In genomic region chr1:135593560-135594278, GRCm38 (mm10) we compare ENCODE assay signal across 12 mouse cellular contexts. TPM values are rescaled to one million over a fixed set of nuclear protein-coding genes. Genes with fewer than 3 reads are reported as not detected.
DNase-seq lines count a peak whose midpoint lies in the region; ATAC-seq lines count a peak whose summit lies in the region.
"Had no signal": no experiment of that assay in that cellular context is flagged by ENCODE, and none has a peak within 500 bp of the region (broad histone marks: within the 10 kb centered on the region; RNA-seq: fewer than 3 reads in every experiment).

No protein-coding gene starts in this region.

- peaks cover 3% of the 10 kb centered on the region for H3K4me1 ChIP-seq in hindbrain, embryonic 14.5 days (replicated peaks; ENCODE audit: control insufficient read depth, insufficient read depth, low read length)

- H3K9ac ChIP-seq in hindbrain, embryonic 14.5 days: no peak overlapping the region

- no peaks in the 10 kb centered on the region for H3K36me3 ChIP-seq in hindbrain, embryonic 14.5 days (replicated peaks; ENCODE audit: control insufficient read depth, insufficient read depth)

- H3K4me3 ChIP-seq in hindbrain, embryonic 14.5 days (replicated peaks; ENCODE audit: low read length): no peak overlapping the region

- WGBS in hindbrain, embryonic 14.5 days: 69% methylated on average over 6 of the region's 6 CpGs

- no peaks in the 10 kb centered on the region for H3K9me3 ChIP-seq in hindbrain, embryonic 14.5 days (ENCODE audit: control insufficient read depth, low read length)

- H3K4me2 ChIP-seq in hindbrain, embryonic 14.5 days (replicated peaks): no peak overlapping the region

- peak; percentile 52 for DNase-seq in adrenal gland, postnatal 14 days
- no peak for DNase-seq in adrenal gland, adult 18-20 months (ENCODE audit: low spot score in 2 of 2)
- peak; percentile 17 to 29 for DNase-seq in lung, adult 18-20 months
- no peak for DNase-seq in lung, postnatal 14 days
- DNase-seq in natural killer cell, adult 2 months (ENCODE audit: low spot score in 2 of 2): peak; percentile 44 to 73
- no peak for DNase-seq in hindbrain, embryonic 14.5 days (ENCODE audit: low spot score)
- no peak for DNase-seq in embryo, embryonic 9.5 days (ENCODE audit: extremely low spot score)
- DNase-seq: cerebellum, postnatal 36 days; kidney, adult 8-10 months; lung, postnatal 4 days; thymus, postnatal 36 days had no signal

- H3K27ac ChIP-seq in hindbrain, embryonic 14.5 days: no peak overlapping the region

- H3K27me3 ChIP-seq in hindbrain, embryonic 14.5 days (ENCODE audit: control insufficient read depth, insufficient read depth, low read length): no peaks in the 10 kb centered on the region

- peak; percentile 65 for ATAC-seq in common myeloid progenitor, adult 5-6 weeks (replicated peaks; ENCODE audit: low read depth, poor library complexity, severe bottlenecking)
- ATAC-seq in hindbrain, embryonic 14.5 days (ENCODE audit: low FRiP score): no peak

RNA-seq across cellular contexts. Expression of gene Nav1, which starts 13.4 kb away (rescaled TPM):
- 20.6 and 24.8 TPM in 2 replicates for total RNA-seq in adrenal gland, postnatal 14 days (2021)
- total RNA-seq in adrenal gland, adult 18-20 months (2021): 10 to 100 TPM; 11.2 to 15.3 TPM
- total RNA-seq in common myeloid progenitor, adult 5-6 weeks (2017): 6.2 and 7.7 TPM in 2 replicates
- 56.2 and 60.2 TPM in 2 replicates for polyA plus RNA-seq in hindbrain, embryonic 14.5 days (2014; fragmentation: Nextera tagmentation; extraction: Ambion mirVana)

Comparison
In these comparisons a context has a peak if more than half of its experiments do, and no peak if none do; other contexts are left out.
1. DNase-seq: peak in adrenal gland, postnatal 14 days (single experiment), lung, adult 18-20 months (2 of 2) and natural killer cell, adult 2 months (2 of 2); none in adrenal gland, adult 18-20 months (0 of 2), lung, postnatal 14 days (single experiment), hindbrain, embryonic 14.5 days (single experiment) and embryo, embryonic 9.5 days (single experiment).